Mouse (Mus musculus): ENCODE results near the gene Camkmt. TPM values are rescaled to one million over a fixed set of nuclear protein-coding genes. Genes with fewer than 3 reads are reported as not detected.

The Camkmt gene
- polyA plus RNA-seq, 2 experiments = 4.2 to 11.0 TPM

GRCm38 (mm10) chr17:85349331-85349935 lies 259.1 kb downstream of the Camkmt start:
- no peaks in the 10 kb centered on the region for H3K4me1 ChIP-seq (ENCODE audit: control insufficient read depth, insufficient read depth, low read length)
- no peaks in the 10 kb centered on the region for H3K36me3 ChIP-seq (ENCODE audit: control insufficient read depth, insufficient read depth, low read length)
- no peak overlapping the region for H3K4me3 ChIP-seq (replicated peaks; ENCODE audit: low read length)
- DNase-seq (ENCODE audit: low spot score) (no peak), ATAC-seq (ENCODE audit: low FRiP score, low read depth) (no peak)
- no peaks in the 10 kb centered on the region for H3K27me3 ChIP-seq (ENCODE audit: control insufficient read depth, insufficient read depth, low read length)
- no peak for TF ChIP-seq POLR2A (IDR thresholded peaks at IDR 0.05; ENCODE audit: borderline replicate concordance, extremely low read depth, insufficient read depth, insufficient read length)
- no peak overlapping the region for H3K9ac ChIP-seq (ENCODE audit: low read depth, low read length, severe bottlenecking)
- no peak overlapping the region for H3K27ac ChIP-seq (replicated peaks; ENCODE audit: low read depth, low read length)
- WGBS = 75% methylated on average over 8 of the region's 8 CpGs
- H3K9me3 ChIP-seq (ENCODE audit: control insufficient read depth, low read length) = no peaks in the 10 kb centered on the region
- no peak overlapping the region for H3K4me2 ChIP-seq (replicated peaks; ENCODE audit: low read depth, low read length, severe bottlenecking)

DNA sequence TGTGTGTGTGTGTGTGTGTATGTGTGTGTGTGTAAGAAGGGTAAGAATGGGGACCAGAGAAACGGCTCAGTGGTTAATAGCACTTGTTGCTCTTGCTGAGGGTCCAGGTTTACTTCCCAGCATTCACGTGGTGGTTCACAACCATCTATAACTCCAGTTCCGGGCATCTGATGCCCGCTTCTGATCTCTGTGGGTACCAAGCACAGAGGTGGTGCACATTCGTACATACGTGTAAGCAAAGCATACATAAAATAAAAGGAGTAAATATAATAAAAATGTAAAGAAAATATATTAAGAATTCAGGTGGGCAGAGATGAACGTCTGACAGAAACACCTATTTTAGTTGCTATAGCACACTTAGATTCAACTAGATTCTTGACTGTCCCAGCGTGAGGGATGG lies 260.9 kb downstream of the Camkmt start:
- Histone ChIP-seq H3K4me1 (ENCODE audit: control insufficient read depth, insufficient read depth, low read length) (no peaks in the 10 kb centered on the region), H3K36me3 (ENCODE audit: control insufficient read depth, insufficient read depth, low read length) (no peaks in the 10 kb centered on the region), H3K27ac (replicated peaks; ENCODE audit: low read depth, low read length) (no peak overlapping the region), H3K4me2 (replicated peaks; ENCODE audit: low read depth, low read length, severe bottlenecking) (no peak overlapping the region), H3K27me3 (ENCODE audit: control insufficient read depth, insufficient read depth, low read length) (no peaks in the 10 kb centered on the region), H3K9me3 (ENCODE audit: control insufficient read depth, low read length) (no peaks in the 10 kb centered on the region), H3K9ac (ENCODE audit: low read depth, low read length, severe bottlenecking) (no peak overlapping the region), H3K4me3 (replicated peaks; ENCODE audit: low read length) (no peak overlapping the region)
- ATAC-seq (ENCODE audit: low FRiP score, low read depth) = no peak
- no peak for TF ChIP-seq POLR2A (IDR thresholded peaks at IDR 0.05; ENCODE audit: borderline replicate concordance, extremely low read depth, insufficient read depth, insufficient read length)
- 92% methylated on average over 8 of the region's 8 CpGs for WGBS
- DNase-seq (ENCODE audit: low spot score) = no peak

GRCm38 (mm10) chr17:85352731-85353130 lies 262.4 kb downstream of the Camkmt start:
- no peak for TF ChIP-seq POLR2A (IDR thresholded peaks at IDR 0.05; ENCODE audit: borderline replicate concordance, extremely low read depth, insufficient read depth, insufficient read length)
- no peaks in the 10 kb centered on the region for H3K9me3 ChIP-seq (ENCODE audit: control insufficient read depth, low read length)
- DNase-seq (ENCODE audit: low spot score) (no peak), ATAC-seq (ENCODE audit: low FRiP score, low read depth) (no peak)
- no peak overlapping the region for H3K4me2 ChIP-seq (replicated peaks; ENCODE audit: low read depth, low read length, severe bottlenecking)
- no peaks in the 10 kb centered on the region for H3K36me3 ChIP-seq (ENCODE audit: control insufficient read depth, insufficient read depth, low read length)
- 84% methylated on average over 7 of the region's 7 CpGs for WGBS
- H3K27me3 ChIP-seq (ENCODE audit: control insufficient read depth, insufficient read depth, low read length) = no peaks in the 10 kb centered on the region
- no peak overlapping the region for H3K27ac ChIP-seq (replicated peaks; ENCODE audit: low read depth, low read length)
- no peak overlapping the region for H3K4me3 ChIP-seq (replicated peaks; ENCODE audit: low read length)
- H3K9ac ChIP-seq (ENCODE audit: low read depth, low read length, severe bottlenecking) = no peak overlapping the region
- H3K4me1 ChIP-seq (ENCODE audit: control insufficient read depth, insufficient read depth, low read length) = no peaks in the 10 kb centered on the region

DNA sequence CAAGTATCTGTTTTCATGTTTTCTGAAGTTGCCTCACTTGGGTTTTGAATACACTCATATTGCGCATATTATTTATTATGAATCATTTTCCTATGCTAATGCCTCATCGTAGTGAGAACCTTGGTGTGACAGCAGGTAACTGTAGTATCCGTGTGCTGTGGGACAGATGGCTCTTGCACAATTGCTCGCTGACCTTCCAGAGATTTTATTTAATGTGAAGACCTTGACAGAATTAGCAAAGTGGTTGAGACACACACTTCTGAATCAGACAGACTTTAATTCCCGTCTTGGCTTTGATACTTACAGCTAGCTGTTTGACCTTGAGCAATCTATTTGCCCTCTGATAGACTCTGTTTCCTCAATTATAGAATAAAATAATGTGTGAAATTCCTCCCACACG lies 262.8 kb downstream of the Camkmt start:
- 77% methylated on average over 6 of the region's 6 CpGs for WGBS
- Histone ChIP-seq H3K9ac (ENCODE audit: low read depth, low read length, severe bottlenecking) (no peak overlapping the region), H3K4me2 (replicated peaks; ENCODE audit: low read depth, low read length, severe bottlenecking) (no peak overlapping the region), H3K4me1 (ENCODE audit: control insufficient read depth, insufficient read depth, low read length) (no peaks in the 10 kb centered on the region), H3K4me3 (replicated peaks; ENCODE audit: low read length) (no peak overlapping the region), H3K36me3 (ENCODE audit: control insufficient read depth, insufficient read depth, low read length) (no peaks in the 10 kb centered on the region), H3K27ac (replicated peaks; ENCODE audit: low read depth, low read length) (no peak overlapping the region), H3K27me3 (ENCODE audit: control insufficient read depth, insufficient read depth, low read length) (no peaks in the 10 kb centered on the region), H3K9me3 (ENCODE audit: control insufficient read depth, low read length) (no peaks in the 10 kb centered on the region)
- DNase-seq (ENCODE audit: low spot score) (no peak), ATAC-seq (ENCODE audit: low FRiP score, low read depth) (no peak)
- no peak for TF ChIP-seq POLR2A (IDR thresholded peaks at IDR 0.05; ENCODE audit: borderline replicate concordance, extremely low read depth, insufficient read depth, insufficient read length)

DNA sequence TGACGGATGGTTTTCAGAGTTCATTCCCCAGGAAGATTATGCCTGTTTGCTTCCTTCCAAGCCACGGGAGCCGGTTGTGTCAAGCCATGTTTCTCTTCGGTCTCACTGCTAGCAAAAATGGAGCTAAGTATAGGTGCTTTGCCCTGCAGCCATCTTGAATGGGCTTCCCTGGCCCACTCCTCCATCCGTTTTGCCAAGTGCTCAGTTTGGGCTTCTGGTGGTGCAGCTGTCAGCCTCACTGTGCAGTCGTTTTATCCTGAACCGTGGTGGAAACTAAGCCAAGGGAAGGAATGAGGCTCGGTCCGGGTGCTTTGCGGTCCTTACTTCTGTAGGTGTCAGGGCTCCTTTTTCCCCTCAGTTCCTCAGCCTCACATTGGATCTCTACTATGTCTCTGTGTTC lies 263.3 kb downstream of the Camkmt start:
- Histone ChIP-seq H3K9me3 (ENCODE audit: control insufficient read depth, low read length) (no peaks in the 10 kb centered on the region), H3K27me3 (ENCODE audit: control insufficient read depth, insufficient read depth, low read length) (no peaks in the 10 kb centered on the region), H3K4me2 (replicated peaks; ENCODE audit: low read depth, low read length, severe bottlenecking) (no peak overlapping the region), H3K9ac (ENCODE audit: low read depth, low read length, severe bottlenecking) (no peak overlapping the region), H3K27ac (replicated peaks; ENCODE audit: low read depth, low read length) (no peak overlapping the region), H3K4me1 (ENCODE audit: control insufficient read depth, insufficient read depth, low read length) (no peaks in the 10 kb centered on the region), H3K36me3 (ENCODE audit: control insufficient read depth, insufficient read depth, low read length) (no peaks in the 10 kb centered on the region), H3K4me3 (replicated peaks; ENCODE audit: low read length) (no peak overlapping the region)
- ATAC-seq (ENCODE audit: low FRiP score, low read depth) (no peak), DNase-seq (ENCODE audit: low spot score) (no peak)
- 77% methylated on average over 10 of the region's 10 CpGs for WGBS
- no peak for TF ChIP-seq POLR2A (IDR thresholded peaks at IDR 0.05; ENCODE audit: borderline replicate concordance, extremely low read depth, insufficient read depth, insufficient read length)

GRCm38 (mm10) chr17:85355356-85355755 lies 265.0 kb downstream of the Camkmt start:
- ATAC-seq (ENCODE audit: low FRiP score, low read depth) = no peak
- 83% methylated on average over 9 of the region's 9 CpGs for WGBS
- Histone ChIP-seq H3K4me3 (replicated peaks; ENCODE audit: low read length) (no peak overlapping the region), H3K27me3 (ENCODE audit: control insufficient read depth, insufficient read depth, low read length) (no peaks in the 10 kb centered on the region), H3K9me3 (ENCODE audit: control insufficient read depth, low read length) (no peaks in the 10 kb centered on the region), H3K9ac (ENCODE audit: low read depth, low read length, severe bottlenecking) (no peak overlapping the region), H3K27ac (replicated peaks; ENCODE audit: low read depth, low read length) (no peak overlapping the region), H3K4me2 (replicated peaks; ENCODE audit: low read depth, low read length, severe bottlenecking) (no peak overlapping the region), H3K4me1 (ENCODE audit: control insufficient read depth, insufficient read depth, low read length) (no peaks in the 10 kb centered on the region), H3K36me3 (ENCODE audit: control insufficient read depth, insufficient read depth, low read length) (no peaks in the 10 kb centered on the region)
- no peak for TF ChIP-seq POLR2A (IDR thresholded peaks at IDR 0.05; ENCODE audit: borderline replicate concordance, extremely low read depth, insufficient read depth, insufficient read length)
- no peak for DNase-seq (ENCODE audit: low spot score)
